Mouse (Mus musculus) v-Abl transformed pro-B cells (cell line): ENCODE measurements around the gene Aaas.

Source experiments
- in situ Hi-C, 2 experiments: fragments of 400-800 bp; cut with MboI; formaldehyde crosslinking; loops; one replicate each; pipeline ENCODE4 v1.15.1; 2025; ENCODE audit not compliant: unreplicated experiment in 2 of 2

Aaas gene

GRCm38 (mm10) chr15:102315292-102315691 is 35.3 kb downstream of the Aaas start:
- in situ Hi-C loops = loop anchor here in 1 of 2 experiments (5.0 kb wide), 2 partner anchors 33 to 78 kb away; no protein-coding TSS in a partner anchor

GRCm38 (mm10) chr15:102311489-102311888 is 39.1 kb downstream of the Aaas start:
- in situ Hi-C loops = loop anchor here in 1 of 2 experiments (5.0 kb wide), 1 partner anchor 74 kb away; no protein-coding TSS in a partner anchor

GRCm38 (mm10) chr15:102310074-102310845 is 40.3 kb downstream of the Aaas start:
- in situ Hi-C loops = loop anchor here in 1 of 2 experiments (5.0 kb wide), 1 partner anchor 73 kb away; no protein-coding TSS in a partner anchor

DNA sequence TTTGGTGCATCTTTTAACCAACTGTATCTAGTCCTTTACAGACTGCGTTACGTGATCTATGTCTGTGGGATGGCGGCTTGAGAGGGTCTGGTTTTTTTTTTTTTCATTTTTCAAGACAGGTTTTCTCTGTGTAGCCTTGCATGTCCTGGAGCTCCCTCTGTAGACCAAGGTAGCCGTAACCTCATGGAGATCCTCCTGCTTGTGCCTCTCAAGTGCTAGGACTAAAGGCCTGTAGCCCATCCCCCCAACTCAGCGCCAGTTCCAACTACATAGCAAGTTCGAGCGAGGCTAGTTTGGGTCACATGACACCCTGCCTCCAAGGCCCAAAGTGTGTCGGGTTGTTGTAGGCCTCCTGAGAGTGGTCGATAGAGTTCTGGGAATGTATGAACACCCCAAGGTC is 41.9 kb downstream of the Aaas start:
- in situ Hi-C loops = no loop called here

DNA sequence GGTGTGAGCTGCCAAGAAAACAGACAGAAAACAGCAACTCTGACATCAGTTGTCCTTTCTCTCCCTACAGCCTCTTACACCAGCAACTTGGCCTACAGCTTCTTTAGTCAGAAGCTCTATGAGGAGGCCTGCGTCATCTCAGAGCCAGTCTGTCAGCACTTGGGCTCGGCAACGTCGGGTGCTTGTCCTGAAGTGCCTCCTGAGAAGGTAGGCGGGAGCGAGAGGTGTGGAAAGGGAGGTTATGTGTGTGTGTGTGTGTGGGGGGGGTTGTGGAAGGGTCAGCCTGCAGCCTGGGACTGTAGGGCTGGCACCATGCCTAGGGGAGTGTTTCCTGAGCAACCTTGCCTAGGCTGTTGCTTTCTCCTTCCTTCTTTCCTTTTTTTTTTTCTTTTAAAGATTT is 48.0 kb downstream of the Aaas start:
- in situ Hi-C loops = no loop called here

GRCm38 (mm10) chr15:102296368-102297006 is 54.1 kb downstream of the Aaas start:
- in situ Hi-C loops = no loop called here

GRCm38 (mm10) chr15:102295633-102296367 is 54.8 kb downstream of the Aaas start, which contains the start of gene Espl1:
Espl1 (plus strand) TSS chr15:102296266.
- in situ Hi-C loops = no loop called here
